Mouse (Mus musculus) liver, postnatal 0 days (tissue): ENCODE measurements around the gene Med28. TPM values are rescaled to one million over a fixed set of nuclear protein-coding genes. Genes with fewer than 3 reads are reported as not detected.

Experiments
- ATAC-seq: fragments of 200-750 bp; cut with Nextera tagmentation; 2 replicates; pipeline ENCODE4 v1.8.0; 2017; ENCODE audit warnings: mild to moderate bottlenecking, moderate library complexity
- DNase-seq: peaks from one replicate; pipeline ENCODE4 v3.0.0-alpha.2; 2016
- H3K27ac ChIP-seq: fragments of 300-500 bp; sonication (generic); 2 replicates; pipeline ENCODE4 v1.5.1; 2014; ENCODE audit warnings: antibody characterized with exemption, moderate library complexity, mild to moderate bottlenecking, low read depth
- H3K27me3 ChIP-seq: fragments of 300-500 bp; sonication (generic); 2 replicates; pipeline ENCODE4 v1.6.1; 2014; ENCODE audit warnings: low read length, control low read depth, mixed read lengths; ENCODE audit not compliant: insufficient read depth
- H3K36me3 ChIP-seq: fragments of 300-500 bp; sonication (generic); replicated peaks from 2 replicates; pipeline ENCODE4 v1.6.1; 2014; ENCODE audit warnings: mild to moderate bottlenecking, control low read depth, low read length, moderate library complexity, mixed read lengths; ENCODE audit not compliant: insufficient read depth
- H3K4me1 ChIP-seq: fragments of 300-500 bp; sonication (generic); 2 replicates; pipeline ENCODE4 v1.6.1; 2014; ENCODE audit warnings: antibody characterized with exemption, mild to moderate bottlenecking, control low read depth; ENCODE audit not compliant: insufficient read depth
- H3K4me2 ChIP-seq: fragments of 300-500 bp; sonication (generic); 2 replicates; pipeline ENCODE4 v1.6.1; 2014; ENCODE audit warnings: low read depth, mild to moderate bottlenecking, low read length, moderate library complexity, mixed read lengths
- H3K4me3 ChIP-seq: fragments of 300-500 bp; sonication (generic); 2 replicates; pipeline ENCODE4 v1.5.1; 2014; ENCODE audit warnings: low read depth, low read length
- H3K9ac ChIP-seq: fragments of 300-500 bp; sonication (generic); replicated peaks from 2 replicates; pipeline ENCODE4 v1.6.1; 2014; ENCODE audit warnings: mild to moderate bottlenecking, moderate library complexity
- H3K9me3 ChIP-seq: fragments of 300-500 bp; sonication (generic); 2 replicates; pipeline ENCODE4 v1.6.1; 2016; ENCODE audit warnings: mild to moderate bottlenecking, control low read depth, low read length, mixed read lengths
- CTCF ChIP-seq: sonication (generic); IDR thresholded peaks from 2 replicates; pipeline ENCODE4 v1.5.1; 2016; ENCODE audit warnings: antibody characterized with exemption, low read depth
- EP300 ChIP-seq: IDR thresholded peaks from 2 replicates; pipeline ENCODE4 v1.6.1; 2016; ENCODE audit warnings: antibody characterized with exemption, low read depth, mild to moderate bottlenecking
- WGBS: fragments of 180-500 bp; shearing (Covaris S2); extraction: QIAGEN DNeasy Blood & Tissue Kit; methylation state at CpG from one replicate; pipeline ENCODE4 v1.1.7; 2014; ENCODE audit not compliant: insufficient replicate concordance; 5-methylcytosine and 5-hydroxymethylcytosine counted together
- polyA plus RNA-seq: library from polyadenylated mRNA; unstranded; fragments of >200 nt; fragmentation: Nextera tagmentation; extraction: Ambion mirVana; gene quantifications from 2 replicates; pipeline ENCODE4 v1.2.1, GENCODE M21; 2015

Gene Med28
- polyA plus RNA-seq, 1 experiment from 2014 or later = 70.5 TPM

DNA sequence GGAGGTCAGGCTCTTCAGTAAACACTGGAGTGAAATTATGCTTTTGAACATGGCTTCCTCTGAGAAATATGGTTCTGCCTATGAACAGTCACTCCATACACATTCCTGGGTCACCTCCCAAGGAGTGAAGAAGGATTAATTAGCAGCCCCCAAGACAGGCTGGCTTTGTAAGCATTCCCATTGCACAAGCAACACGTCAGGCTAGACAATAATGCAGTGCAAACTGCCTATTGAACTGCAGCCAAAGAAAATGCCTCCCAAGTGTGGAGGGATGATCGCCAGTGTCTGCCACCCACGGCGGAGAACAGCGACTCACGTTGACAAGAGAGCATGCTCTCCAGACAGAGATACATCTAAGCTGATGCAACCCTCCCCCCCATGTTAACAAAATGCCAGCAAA, 43.7 kb upstream of the Med28 start:
- WGBS = 48% methylated on average over 6 of the region's 6 CpGs
- Histone ChIP-seq H3K4me1 (peaks cover 3% of the 10 kb centered on the region; the same call in 1 of the 2 replicates), H3K36me3 (no peaks in the 10 kb centered on the region), H3K9ac (no peak overlapping the region), H3K27ac (no peak overlapping the region), H3K4me2 (no peak overlapping the region), H3K27me3 (no peaks in the 10 kb centered on the region), H3K4me3 (no peak overlapping the region), H3K9me3 (no peaks in the 10 kb centered on the region)
- DNase-seq (no peak), ATAC-seq (no peak)
- TF ChIP-seq CTCF (no peak), EP300 (no peak)

DNA sequence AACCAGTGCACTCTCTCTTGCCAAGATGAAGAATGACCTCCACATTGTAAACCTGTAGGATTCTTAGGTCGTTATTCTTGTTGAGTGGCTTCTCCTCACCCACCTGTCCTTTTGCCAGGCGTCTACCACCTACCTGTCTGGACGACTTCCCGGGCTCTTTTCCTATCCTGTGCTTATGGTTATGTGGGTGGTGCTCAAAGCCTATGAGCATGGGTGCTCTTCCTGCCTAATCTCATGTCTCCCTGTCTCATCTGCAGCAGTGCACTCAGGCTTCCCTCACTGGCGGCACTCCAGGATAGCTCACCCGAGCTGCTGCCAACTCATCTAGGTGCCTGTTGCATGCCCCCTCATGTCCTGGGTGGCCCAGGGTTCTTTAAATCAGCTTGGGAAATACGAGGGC, 42.4 kb upstream of the Med28 start:
- 70% methylated on average over 7 of the region's 7 CpGs for WGBS
- no peak for TF ChIP-seq CTCF
- TF ChIP-seq EP300 = no peak
- no peak for ATAC-seq

GRCm38 (mm10) chr5:45480066-45480465, 40.0 kb upstream of the Med28 start:
- Histone ChIP-seq H3K4me1 (peaks cover 3% of the 10 kb centered on the region; the same call in 1 of the 2 replicates), H3K9ac (no peak overlapping the region), H3K27me3 (no peaks in the 10 kb centered on the region), H3K4me2 (no peak overlapping the region), H3K4me3 (no peak overlapping the region), H3K27ac (no peak overlapping the region), H3K9me3 (no peaks in the 10 kb centered on the region), H3K36me3 (no peaks in the 10 kb centered on the region)
- ATAC-seq (no peak), DNase-seq (no peak)
- TF ChIP-seq CTCF (no peak), EP300 (no peak)
- 74% methylated on average over 1 of the region's 1 CpGs for WGBS

More for the DNA sequence above, 42.4 kb upstream of the Med28 start:
- H3K27ac ChIP-seq = no peak overlapping the region
- no peaks in the 10 kb centered on the region for H3K36me3 ChIP-seq
- no peak overlapping the region for H3K4me3 ChIP-seq
- DNase-seq = no peak
- no peaks in the 10 kb centered on the region for H3K27me3 ChIP-seq
- H3K4me1 ChIP-seq = peaks cover 3% of the 10 kb centered on the region; the same call in 1 of the 2 replicates
- H3K9me3 ChIP-seq = no peaks in the 10 kb centered on the region
- no peak overlapping the region for H3K4me2 ChIP-seq
- no peak overlapping the region for H3K9ac ChIP-seq

GRCm38 (mm10) chr5:45481125-45481524, 38.9 kb upstream of the Med28 start:
- Histone ChIP-seq H3K9me3 (no peaks in the 10 kb centered on the region), H3K9ac (no peak overlapping the region), H3K36me3 (no peaks in the 10 kb centered on the region), H3K4me2 (no peak overlapping the region), H3K4me1 (no peaks in the 10 kb centered on the region), H3K4me3 (no peak overlapping the region), H3K27me3 (no peaks in the 10 kb centered on the region), H3K27ac (no peak overlapping the region)
- no peak for ATAC-seq
- TF ChIP-seq CTCF (no peak), EP300 (no peak)
- no peak for DNase-seq
- WGBS = 77% methylated on average over 2 of the region's 2 CpGs

DNA sequence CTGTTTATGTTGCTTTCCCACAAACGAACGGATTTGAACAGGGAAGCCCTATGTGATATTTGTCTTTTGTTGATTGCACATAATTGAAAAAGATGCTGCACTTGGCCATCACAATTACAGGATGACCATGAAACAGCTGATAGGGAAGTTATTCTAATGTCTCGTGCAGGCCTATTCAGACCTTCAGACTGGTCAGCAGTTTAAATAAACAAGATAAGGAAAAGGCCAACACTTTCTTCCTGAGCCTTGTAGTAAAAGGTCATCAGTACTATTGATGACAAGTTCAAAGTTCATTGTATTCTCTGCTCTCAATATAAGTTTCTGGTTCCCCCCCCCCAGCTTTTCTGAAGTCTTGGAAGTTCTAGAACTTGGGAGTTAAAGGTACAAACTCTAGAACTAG, 37.4 kb upstream of the Med28 start:
- Histone ChIP-seq H3K27me3 (no peaks in the 10 kb centered on the region), H3K9me3 (no peaks in the 10 kb centered on the region), H3K9ac (no peak overlapping the region), H3K4me3 (no peak overlapping the region), H3K4me2 (no peak overlapping the region), H3K36me3 (no peaks in the 10 kb centered on the region), H3K27ac (no peak overlapping the region), H3K4me1 (no peaks in the 10 kb centered on the region)
- 35% methylated on average over 3 of the region's 3 CpGs for WGBS
- ATAC-seq (no peak), DNase-seq (no peak)
- no peak for TF ChIP-seq EP300
- TF ChIP-seq CTCF = no peak

- no peak overlapping the region for H3K4me2 ChIP-seq
- H3K36me3 ChIP-seq = no peaks in the 10 kb centered on the region
- no peak overlapping the region for H3K4me3 ChIP-seq
- no peaks in the 10 kb centered on the region for H3K4me1 ChIP-seq
- 75% methylated on average over 1 of the region's 1 CpGs for WGBS
- TF ChIP-seq CTCF (no peak), EP300 (no peak)
- no peak overlapping the region for H3K9ac ChIP-seq
- H3K27me3 ChIP-seq = no peaks in the 10 kb centered on the region
- DNase-seq (no peak), ATAC-seq (no peak)
- no peak overlapping the region for H3K27ac ChIP-seq
- no peaks in the 10 kb centered on the region for H3K9me3 ChIP-seq
Measured at GRCm38 (mm10) chr5:45483654-45484053, 36.4 kb upstream of the Med28 start.

DNA sequence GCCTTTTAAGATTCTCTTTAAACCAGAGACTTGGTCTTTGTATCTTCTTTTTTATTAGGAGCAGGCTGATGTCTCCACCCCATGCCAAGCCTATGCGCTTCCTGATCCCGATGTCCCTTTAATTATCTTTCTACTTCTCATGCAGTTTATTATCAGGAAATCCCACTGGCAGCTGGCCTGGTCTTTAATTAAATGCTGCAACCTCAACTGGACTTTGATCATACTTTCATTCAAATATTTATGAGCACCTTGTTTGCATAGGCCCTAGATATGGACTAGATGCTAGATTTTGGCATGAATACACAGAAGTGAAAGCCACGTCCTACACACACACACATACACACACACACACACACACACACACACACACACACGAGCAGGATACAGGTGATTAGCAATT, 28.3 kb upstream of the Med28 start:
- Histone ChIP-seq H3K9ac (no peak overlapping the region), H3K4me2 (no peak overlapping the region), H3K9me3 (no peaks in the 10 kb centered on the region), H3K4me3 (no peak overlapping the region), H3K27me3 (no peaks in the 10 kb centered on the region), H3K27ac (no peak overlapping the region), H3K4me1 (peaks cover 14% of the 10 kb centered on the region), H3K36me3 (no peaks in the 10 kb centered on the region; the same call in 1 of the 2 replicates)
- ATAC-seq (no peak), DNase-seq (no peak)
- WGBS = 55% methylated on average over 4 of the region's 4 CpGs
- TF ChIP-seq EP300 (no peak), CTCF (no peak)
